ENCODE assay signal across 8 mouse cellular contexts in the genomic region with DNA sequence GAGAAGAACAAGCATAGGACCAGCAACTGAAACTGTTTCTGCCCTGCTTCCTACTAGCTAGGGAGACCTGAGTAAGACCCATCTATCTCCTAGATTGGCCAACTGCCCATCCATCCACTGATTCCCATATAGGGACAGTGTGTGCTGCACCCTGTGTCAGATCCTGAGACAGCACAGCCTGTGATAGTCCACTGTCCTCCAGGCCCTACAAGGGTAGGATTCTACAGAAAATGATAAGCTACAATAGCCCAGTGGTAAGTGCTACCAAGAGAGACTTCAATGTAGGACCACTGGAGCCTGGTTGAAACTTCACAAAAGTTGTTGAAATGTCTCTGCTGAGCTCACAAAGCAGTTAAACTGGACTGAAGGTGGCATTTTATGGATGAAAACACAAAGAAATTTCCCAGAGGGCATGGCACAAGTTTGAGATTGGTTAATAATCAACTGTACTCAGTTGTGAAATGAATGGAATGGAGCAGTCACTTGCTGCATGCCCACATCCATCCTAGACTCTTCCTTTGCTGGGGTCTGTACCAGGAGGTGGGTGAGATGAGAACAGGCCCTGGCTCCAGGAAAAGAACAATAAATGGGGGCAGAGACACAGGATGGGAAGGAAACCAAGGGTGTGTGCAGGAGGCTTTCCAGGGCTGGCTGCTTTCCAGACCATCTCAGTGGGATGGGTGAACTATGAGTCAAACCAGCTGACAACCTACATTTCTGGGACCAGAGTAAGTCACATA. TPM values are rescaled to one million over a fixed set of nuclear protein-coding genes. Genes with fewer than 3 reads are reported as not detected.
DNase-seq lines count a peak whose midpoint lies in the region; ATAC-seq lines count a peak whose summit lies in the region.

No protein-coding gene starts in this region.

- DNase-seq in limb, embryonic 10.5 days (ENCODE audit: low spot score): no peak
- DNase-seq in adrenal gland, postnatal 14 days: peak; percentile 59
- peak; percentile 47 for DNase-seq in heart, postnatal 25 days (ENCODE audit: low spot score)
- DNase-seq in B cell, adult 2 months: no peak

- intact Hi-C loops in heart, postnatal 25 days (cut with DNase I): no loop called here

- H3K36me3 ChIP-seq in limb, embryonic 15.5 days: no peaks in the 10 kb centered on the region
- H3K36me3 ChIP-seq in limb, embryonic 10.5 days: 0 out of 2 replicates have a peak, but pooled peaks cover 6% of the 10 kb centered on the region
- 0 out of 2 replicates have a peak, but pooled peaks cover 2% of the 10 kb centered on the region for H3K36me3 ChIP-seq in lung, embryonic 16.5 days (ENCODE audit: control insufficient read depth, insufficient read depth, low read length)
- no peaks in the 10 kb centered on the region for H3K36me3 ChIP-seq in hindbrain, embryonic 16.5 days (ENCODE audit: control insufficient read depth, insufficient read depth, low read length)

- H3K9ac ChIP-seq in limb, embryonic 15.5 days: no peak overlapping the region
- no peak overlapping the region for H3K9ac ChIP-seq in lung, embryonic 16.5 days (ENCODE audit: low read length)
- no peak overlapping the region for H3K9ac ChIP-seq in hindbrain, embryonic 16.5 days (ENCODE audit: low read depth, low read length)

- no peak overlapping the region for H3K4me3 ChIP-seq in limb, embryonic 15.5 days
- H3K4me3 ChIP-seq in limb, embryonic 10.5 days: no peak overlapping the region
- no peak overlapping the region for H3K4me3 ChIP-seq in lung, embryonic 16.5 days (ENCODE audit: low read length)
- no peak overlapping the region for H3K4me3 ChIP-seq in hindbrain, embryonic 16.5 days (ENCODE audit: low read length)

- H3K27ac ChIP-seq in limb, embryonic 15.5 days: peak overlapping the region; percentile 11; the same call in 1 of the 2 replicates
- no peak overlapping the region for H3K27ac ChIP-seq in limb, embryonic 10.5 days
- peak overlapping the region; percentile 65 for H3K27ac ChIP-seq in lung, embryonic 16.5 days (ENCODE audit: low read length)
- H3K27ac ChIP-seq in hindbrain, embryonic 16.5 days (ENCODE audit: low read depth, low read length): no peak overlapping the region

- peaks cover 29% of the 10 kb centered on the region for H3K4me1 ChIP-seq in limb, embryonic 15.5 days
- H3K4me1 ChIP-seq in limb, embryonic 10.5 days: peaks cover 17% of the 10 kb centered on the region
- peaks cover 41% of the 10 kb centered on the region for H3K4me1 ChIP-seq in lung, embryonic 16.5 days (replicated peaks; ENCODE audit: control insufficient read depth, insufficient read depth, low read length)
- no peaks in the 10 kb centered on the region for H3K4me1 ChIP-seq in hindbrain, embryonic 16.5 days (ENCODE audit: control insufficient read depth, insufficient read depth, low read depth, low read length)

- peaks cover 4% of the 10 kb centered on the region; the same call in 1 of the 2 replicates for H3K9me3 ChIP-seq in limb, embryonic 15.5 days
- 0 out of 2 replicates have a peak, but pooled peaks cover 2% of the 10 kb centered on the region for H3K9me3 ChIP-seq in limb, embryonic 10.5 days (replicated peaks)
- H3K9me3 ChIP-seq in lung, embryonic 16.5 days (ENCODE audit: control insufficient read depth, low read length): peaks cover 9% of the 10 kb centered on the region
- H3K9me3 ChIP-seq in hindbrain, embryonic 16.5 days (ENCODE audit: control insufficient read depth, low read length): no peaks in the 10 kb centered on the region

- no peaks in the 10 kb centered on the region for H3K27me3 ChIP-seq in limb, embryonic 15.5 days
- H3K27me3 ChIP-seq in limb, embryonic 10.5 days (ENCODE audit: low read depth, poor library complexity, severe bottlenecking): no peaks in the 10 kb centered on the region
- H3K27me3 ChIP-seq in lung, embryonic 16.5 days (ENCODE audit: control insufficient read depth, insufficient read depth, low read depth, low read length): no peaks in the 10 kb centered on the region
- H3K27me3 ChIP-seq in hindbrain, embryonic 16.5 days (replicated peaks; ENCODE audit: control insufficient read depth, insufficient read depth, low read length): no peaks in the 10 kb centered on the region

- no peak for ATAC-seq in limb, embryonic 15.5 days (ENCODE audit: insufficient number of reproducible peaks, low FRiP score, low TSS enrichment, low read depth)
- peak; percentile 48 for ATAC-seq in lung, embryonic 16.5 days (ENCODE audit: low read depth)
- ATAC-seq in monocyte, adult 5-6 weeks (replicated peaks; ENCODE audit: insufficient number of reproducible peaks, low FRiP score, low TSS enrichment, poor library complexity, severe bottlenecking): no peak
- no peak for ATAC-seq in hindbrain, embryonic 16.5 days

- no peak overlapping the region for H3K4me2 ChIP-seq in limb, embryonic 15.5 days
- H3K4me2 ChIP-seq in lung, embryonic 16.5 days (ENCODE audit: low read depth, low read length): no peak overlapping the region
- H3K4me2 ChIP-seq in hindbrain, embryonic 16.5 days (ENCODE audit: low read length): no peak overlapping the region

RNA-seq across cellular contexts. Expression of a gene that starts 15.4 kb away (rescaled TPM):
- 21.7 TPM in 2 replicates for polyA plus RNA-seq in limb, embryonic 15.5 days (2015; fragmentation: Nextera tagmentation; extraction: Ambion mirVana)
- polyA plus RNA-seq in limb, embryonic 10.5 days (2016; fragmentation: Nextera tagmentation; extraction: Ambion mirVana): 4.3 and 6.6 TPM in 2 replicates
- 6.9 and 13.4 TPM in 2 replicates for total RNA-seq in adrenal gland, postnatal 14 days (2021)
- 1 to 10 TPM; 7.0 to 7.5 TPM for total RNA-seq in heart, postnatal 25 days (2021)
- polyA plus RNA-seq in lung, embryonic 16.5 days (2015; fragmentation: Nextera tagmentation; extraction: Ambion mirVana): 21.9 and 23.4 TPM in 2 replicates
- 27.1 to 48.1 TPM (median 30.7 TPM) in 3 replicates for total RNA-seq in monocyte, adult 5-6 weeks (2017)
- 2.2 and 2.5 TPM in 2 replicates for polyA plus RNA-seq in hindbrain, embryonic 16.5 days (2015; fragmentation: Nextera tagmentation; extraction: Ambion mirVana)

Comparison
In these comparisons a context has a peak if more than half of its experiments do, and no peak if none do; other contexts are left out.
1. H3K27ac ChIP-seq: peak in limb, embryonic 15.5 days (single experiment) and lung, embryonic 16.5 days (single experiment); none in limb, embryonic 10.5 days (single experiment) and hindbrain, embryonic 16.5 days (single experiment).
2. DNase-seq: peak in adrenal gland, postnatal 14 days (single experiment) and heart, postnatal 25 days (single experiment); none in limb, embryonic 10.5 days (single experiment) and B cell, adult 2 months (0 of 2).